Mouse (Mus musculus): Measurements from ENCODE around the gene Ireb2. TPM values are rescaled to one million over a fixed set of nuclear protein-coding genes. Genes with fewer than 3 reads are reported as not detected.

The Ireb2 gene
- 10.4 and 11.2 TPM in 2 replicates for polyA plus RNA-seq (2012; rRNA removed)

GRCm38 (mm10) chr9:54863363-54864281 is at the start of gene Ireb2:
Gene Ireb2 (plus strand): TSS chr9:54863789.

GRCm38 (mm10) chr9:54917010-54917677 is 53.6 kb downstream of the Ireb2 start, which contains the start of gene Hykk:
Gene Hykk (plus strand): TSS chr9:54917283.

GRCm38 (mm10) chr9:54950575-54951321 is 87.2 kb downstream of the Ireb2 start, which contains the start of the genes Psma4 and AY074887:
Gene Psma4 (plus strand): TSS chr9:54950790.
Gene AY074887 (minus strand): TSS chr9:54950998.

Other genes with a start within 250 kb of the Ireb2 start
- gene Acsbg1, start 201.9 kb upstream of the Ireb2 start, polyA plus RNA-seq (2012; rRNA removed) = 0.05 and 0.08 TPM in 2 replicates
- 6.9 and 7.9 TPM in 2 replicates for gene Dnaja4, start 164.9 kb upstream of the Ireb2 start, polyA plus RNA-seq (2012; rRNA removed)
- gene Wdr61, start 129.3 kb upstream of the Ireb2 start, polyA plus RNA-seq (2012; rRNA removed) = 43.4 and 45.3 TPM in 2 replicates
- 0.04 TPM in 1 of 2 replicates, not detected in the other for gene Crabp1, start 99.0 kb upstream of the Ireb2 start, polyA plus RNA-seq (2012; rRNA removed)
- gene Hykk, start 53.5 kb downstream of the Ireb2 start, polyA plus RNA-seq (2012; rRNA removed) = 4.0 and 4.1 TPM in 2 replicates
- 84.9 and 90.5 TPM in 2 replicates for gene Psma4, start 87.0 kb downstream of the Ireb2 start, polyA plus RNA-seq (2012; rRNA removed)
- gene AY074887, start 87.2 kb downstream of the Ireb2 start, polyA plus RNA-seq (2012; rRNA removed) = not detected in 2 replicates
- 0.01 and 0.02 TPM in 2 replicates for gene Chrna5, start 117.1 kb downstream of the Ireb2 start, polyA plus RNA-seq (2012; rRNA removed)
- 0.01 TPM in 1 of 2 replicates, not detected in the other for gene Chrna3, start 162.8 kb downstream of the Ireb2 start, polyA plus RNA-seq (2012; rRNA removed)
- 0.01 TPM in 1 of 2 replicates, not detected in the other for gene Chrnb4, start 185.0 kb downstream of the Ireb2 start, polyA plus RNA-seq (2012; rRNA removed)

Data from liver, embryonic 18 days (tissue).